Mouse (Mus musculus): Measurements from ENCODE around the gene Fxyd1.

DNA sequence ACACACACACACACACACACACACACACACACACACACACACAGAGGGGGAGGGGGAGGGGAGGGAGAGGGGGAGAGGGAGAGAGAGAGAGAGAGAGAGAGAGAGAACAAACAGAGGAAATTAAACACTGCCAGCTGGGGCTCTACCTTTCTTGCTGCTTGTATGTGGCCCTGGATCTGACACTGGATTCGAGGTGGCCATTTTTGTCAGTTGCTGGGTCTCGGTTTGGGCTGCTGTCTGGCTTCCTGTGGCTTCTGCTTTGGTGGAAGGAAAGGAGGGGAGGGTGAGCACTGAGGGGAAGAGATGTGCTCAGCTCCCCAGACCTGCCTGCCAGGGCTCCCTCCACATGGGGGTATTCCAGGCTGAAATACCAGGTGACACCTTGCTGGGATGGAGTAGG lies 19.3 kb downstream of the Fxyd1 start:
- TF ChIP-seq CTCF (IDR thresholded peaks at IDR 0.05) (no peak), EP300 (IDR thresholded peaks at IDR 0.05; ENCODE audit: insufficient read depth, low read depth, low read length) (no peak), POLR2A (IDR thresholded peaks at IDR 0.05; ENCODE audit: insufficient read depth, low read depth, low read length) (no peak)
